8 mouse cellular contexts compared by ENCODE assay signal in the genomic region with DNA sequence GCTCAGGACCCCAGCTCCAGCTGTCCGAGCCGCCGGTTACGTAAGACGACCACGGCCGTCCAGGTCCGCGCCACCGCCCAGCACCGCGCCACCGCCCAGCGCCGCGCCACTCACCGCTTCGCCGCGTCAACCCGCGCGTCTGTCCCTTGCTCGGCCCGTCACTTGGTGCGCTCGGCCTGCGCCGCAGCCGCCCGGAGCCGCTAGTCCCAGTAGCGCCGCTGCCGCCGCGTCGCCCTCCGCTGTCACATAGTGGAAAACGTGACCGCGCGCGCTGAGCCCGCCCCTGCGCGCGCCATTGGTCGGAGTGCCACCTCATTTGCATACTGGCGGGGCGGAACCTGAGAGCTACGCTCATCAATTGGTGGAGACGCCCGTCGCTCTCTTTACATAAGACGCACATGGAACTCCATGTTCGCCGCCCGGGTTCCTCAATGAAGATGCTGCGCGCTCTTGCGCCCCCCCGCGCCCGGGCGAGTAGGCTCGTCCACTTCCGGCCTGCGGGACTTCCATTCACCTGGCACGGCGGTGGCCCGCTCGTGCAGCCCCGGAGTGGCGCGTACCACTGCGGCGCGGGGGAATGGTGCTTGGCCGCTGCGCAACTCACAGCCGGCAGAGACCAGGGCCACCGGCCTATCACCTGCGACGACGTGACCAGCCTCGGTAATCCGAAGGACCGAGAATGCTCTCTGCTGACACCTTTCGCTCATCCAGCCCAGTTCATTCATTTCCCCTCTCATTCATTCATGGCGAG. TPM values are rescaled to one million over a fixed set of nuclear protein-coding genes. Genes with fewer than 3 reads are reported as not detected.
DNase-seq lines count a peak whose midpoint lies in the region; ATAC-seq lines count a peak whose summit lies in the region.

A gene (minus strand): TSS at position 266 of the 751 bp plus-strand sequence.

- no peaks in the 10 kb centered on the region for H3K27me3 ChIP-seq in intestine, embryonic 14.5 days (replicated peaks; ENCODE audit: control insufficient read depth, insufficient read depth, low read length)

- peak within 1 kb of the TSS; percentile 69 for H3K9ac ChIP-seq in intestine, embryonic 14.5 days (ENCODE audit: low read length)

- peak within 1 kb of the TSS; percentile 95 for H3K27ac ChIP-seq in intestine, embryonic 14.5 days (ENCODE audit: low read depth)

- DNase-seq in adrenal gland, adult 2 months: peak; percentile 99
- peak; percentile 100 for DNase-seq in embryo, embryonic 11 days
- DNase-seq in gastrocnemius, postnatal 25 days: peak; percentile 98
- DNase-seq in intestine, embryonic 14.5 days (ENCODE audit: low spot score): peak; percentile 99
- peak; percentile 100 for DNase-seq in left cerebral cortex, postnatal 14 days (ENCODE audit: low spot score in 2 of 2)
- DNase-seq in right cerebral cortex, postnatal 14 days: peak; percentile 99
- DNase-seq in urinary bladder, postnatal 25 days (ENCODE audit: low spot score): peak; percentile 97

- under 1% methylated on average over 91 of the region's 91 CpGs for WGBS in intestine, embryonic 14.5 days

- peak; percentile 93 for ATAC-seq in intestine, embryonic 14.5 days (replicated peaks; ENCODE audit: low FRiP score, low TSS enrichment, low read depth)
- ATAC-seq in megakaryocyte-erythroid progenitor cell, adult 5-6 weeks (replicated peaks; ENCODE audit: low FRiP score, low TSS enrichment, poor library complexity, severe bottlenecking): peak; percentile 92

- no peaks in the 10 kb centered on the region for H3K36me3 ChIP-seq in intestine, embryonic 14.5 days (ENCODE audit: control insufficient read depth, insufficient read depth, low read length)

- H3K4me1 ChIP-seq in intestine, embryonic 14.5 days (replicated peaks; ENCODE audit: control insufficient read depth, insufficient read depth, low read length): peaks cover 45% of the 10 kb centered on the region

- peak within 1 kb of the TSS; percentile 70 for H3K4me3 ChIP-seq in intestine, embryonic 14.5 days (ENCODE audit: low read depth, low read length)

- intact Hi-C loops in left cerebral cortex, postnatal 14 days (cut with DNase I): no loop called here

- no peaks in the 10 kb centered on the region for H3K9me3 ChIP-seq in intestine, embryonic 14.5 days (ENCODE audit: control insufficient read depth, low read length)

- H3K4me2 ChIP-seq in intestine, embryonic 14.5 days (ENCODE audit: low read length): peak within 1 kb of the TSS; percentile 82

RNA-seq across cellular contexts. Expression of the gene that starts here (rescaled TPM):
- 10 to 100 TPM; 22.2 to 68.7 TPM for total RNA-seq in adrenal gland, adult 2 months (2021)
- polyA plus RNA-seq in adrenal gland, adult 2 months (2012; rRNA removed): 24.7 and 40.0 TPM in 2 replicates
- 1 to 10 TPM in 1 of 2 experiments, under 1 TPM in 1; 0.97 to 7.1 TPM for total RNA-seq in gastrocnemius, postnatal 25 days (2021)
- polyA plus RNA-seq in intestine, embryonic 14.5 days (2014; fragmentation: Nextera tagmentation; extraction: Ambion mirVana): 5.9 and 6.7 TPM in 2 replicates
- 10 to 100 TPM; 18.8 to 26.1 TPM for total RNA-seq in left cerebral cortex, postnatal 14 days (2021)
- total RNA-seq in megakaryocyte-erythroid progenitor cell, adult 5-6 weeks (2014; fragmentation: Nextera tagmentation): 9.5 and 11.7 TPM in 2 replicates
- 3.3 and 4.2 TPM in 2 replicates for total RNA-seq in megakaryocyte-erythroid progenitor cell, adult 5-6 weeks (2017)

Comparison
In these comparisons a context has a peak if more than half of its experiments do, and no peak if none do; other contexts are left out.
1. Peak in every context shown above with its lines: DNase-seq, ATAC-seq, H3K4me3 ChIP-seq and H3K27ac ChIP-seq.